Mouse (Mus musculus) stomach, postnatal 0 days (tissue): ENCODE results near the gene Lrp8. TPM values are rescaled to one million over a fixed set of nuclear protein-coding genes. Genes with fewer than 3 reads are reported as not detected.
A peak's percentile ranks its signal among the peaks of the same experiment; 100 is the strongest.

ENCODE experiments used
- ATAC-seq: fragments of 200-750 bp; cut with Nextera tagmentation; 2 replicates; pipeline ENCODE4 v1.8.0; 2017; ENCODE audit not compliant: low FRiP score, low TSS enrichment
- DNase-seq: peaks from one replicate; pipeline ENCODE4 v3.0.0-alpha.2; 2016; ENCODE audit warnings: low spot score
- H3K27ac ChIP-seq: fragments of 300-500 bp; sonication (generic); replicated peaks from 2 replicates; pipeline ENCODE4 v1.5.1; 2014; ENCODE audit warnings: mild to moderate bottlenecking, control low read depth
- H3K27me3 ChIP-seq: fragments of 300-500 bp; sonication (generic); 2 replicates; pipeline ENCODE4 v1.6.1; 2014; ENCODE audit warnings: low read length; ENCODE audit not compliant: control insufficient read depth, insufficient read depth
- H3K36me3 ChIP-seq: fragments of 300-500 bp; sonication (generic); 2 replicates; pipeline ENCODE4 v1.6.1; 2014; ENCODE audit warnings: low read length, mixed read lengths; ENCODE audit not compliant: control insufficient read depth, insufficient read depth
- H3K4me1 ChIP-seq: fragments of 300-500 bp; sonication (generic); replicated peaks from 2 replicates; pipeline ENCODE4 v1.6.1; 2014; ENCODE audit warnings: antibody characterized with exemption; ENCODE audit not compliant: control insufficient read depth, insufficient read depth
- H3K4me2 ChIP-seq: fragments of 300-500 bp; sonication (generic); replicated peaks from 2 replicates; pipeline ENCODE4 v1.6.1; 2014; ENCODE audit warnings: low read depth, mild to moderate bottlenecking, control low read depth, moderate library complexity
- H3K4me3 ChIP-seq: fragments of 300-500 bp; sonication (generic); 2 replicates; pipeline ENCODE4 v1.5.1; 2014; ENCODE audit warnings: low read depth, low read length, control low read depth
- H3K9ac ChIP-seq: fragments of 300-500 bp; sonication (generic); 2 replicates; pipeline ENCODE4 v1.6.1; 2014; ENCODE audit warnings: mild to moderate bottlenecking, low read length, control low read depth, mixed read lengths
- H3K9me3 ChIP-seq: fragments of 300-500 bp; sonication (generic); 2 replicates; pipeline ENCODE4 v1.6.1; 2016; ENCODE audit warnings: low read length; ENCODE audit not compliant: control insufficient read depth
- CTCF ChIP-seq: IDR thresholded peaks from 2 replicates; pipeline ENCODE4 v1.5.1; 2016; ENCODE audit warnings: antibody characterized with exemption, low read depth, mild to moderate bottlenecking, moderate library complexity
- EP300 ChIP-seq: optimal IDR thresholded peaks from 2 replicates; pipeline ENCODE3; 2016; ENCODE audit warnings: antibody characterized with exemption
- WGBS: fragments of 180-500 bp; shearing (Covaris S2); extraction: QIAGEN DNeasy Blood & Tissue Kit; methylation state at CpG from one replicate; pipeline ENCODE4 v1.1.7; 2014; 5-methylcytosine and 5-hydroxymethylcytosine counted together
- polyA plus RNA-seq: library from polyadenylated mRNA; unstranded; fragments of >200 nt; fragmentation: Nextera tagmentation; extraction: Ambion mirVana; gene quantifications from 2 replicates; pipeline ENCODE4 v1.2.1, GENCODE M21; 2015

Lrp8 gene
- polyA plus RNA-seq, 1 experiment from 2014 or later: 0.85 TPM

DNA sequence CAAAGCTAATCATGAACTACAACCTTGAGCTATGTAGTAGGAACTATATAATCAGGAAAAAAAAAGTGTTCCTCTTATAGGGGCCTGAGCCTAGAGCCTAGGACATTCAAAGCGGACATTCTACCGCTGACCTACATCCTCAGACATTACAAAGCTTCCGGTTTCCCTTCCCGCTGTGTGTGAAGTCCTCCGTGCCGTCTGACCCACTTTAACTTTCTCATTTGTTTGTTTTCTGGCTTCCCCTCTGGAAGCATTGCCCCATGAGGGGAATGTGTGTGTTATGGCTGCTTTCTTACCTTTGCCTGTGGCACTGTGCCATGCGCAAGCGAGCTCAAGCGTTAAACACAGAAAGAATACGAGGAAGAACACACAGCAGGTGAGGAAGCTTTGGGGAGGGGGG lies 18.5 kb upstream of the Lrp8 start:
- no peaks in the 10 kb centered on the region for H3K4me1 ChIP-seq
- no peak overlapping the region for H3K27ac ChIP-seq
- ATAC-seq (no peak), DNase-seq (no peak)
- H3K27me3 ChIP-seq: no peaks in the 10 kb centered on the region
- H3K4me3 ChIP-seq: no peak overlapping the region
- H3K4me2 ChIP-seq: no peak overlapping the region
- H3K9me3 ChIP-seq: no peaks in the 10 kb centered on the region
- TF ChIP-seq EP300: no peak
- no peak for TF ChIP-seq CTCF
- no peak overlapping the region for H3K9ac ChIP-seq
- no peaks in the 10 kb centered on the region for H3K36me3 ChIP-seq
- WGBS: 58% methylated on average over 10 of the region's 10 CpGs

- Histone ChIP-seq H3K9ac (no peak overlapping the region), H3K36me3 (no peaks in the 10 kb centered on the region), H3K9me3 (no peaks in the 10 kb centered on the region), H3K27me3 (no peaks in the 10 kb centered on the region), H3K4me1 (no peaks in the 10 kb centered on the region), H3K27ac (no peak overlapping the region), H3K4me3 (no peak overlapping the region), H3K4me2 (no peak overlapping the region)
- TF ChIP-seq EP300 (no peak), CTCF (no peak)
- WGBS: 88% methylated on average over 6 of the region's 6 CpGs
- ATAC-seq: no peak
- DNase-seq: no peak
These were observed 13.2 kb upstream of the Lrp8 start for GRCm38 (mm10) chr4:107788841-107789240.

DNA sequence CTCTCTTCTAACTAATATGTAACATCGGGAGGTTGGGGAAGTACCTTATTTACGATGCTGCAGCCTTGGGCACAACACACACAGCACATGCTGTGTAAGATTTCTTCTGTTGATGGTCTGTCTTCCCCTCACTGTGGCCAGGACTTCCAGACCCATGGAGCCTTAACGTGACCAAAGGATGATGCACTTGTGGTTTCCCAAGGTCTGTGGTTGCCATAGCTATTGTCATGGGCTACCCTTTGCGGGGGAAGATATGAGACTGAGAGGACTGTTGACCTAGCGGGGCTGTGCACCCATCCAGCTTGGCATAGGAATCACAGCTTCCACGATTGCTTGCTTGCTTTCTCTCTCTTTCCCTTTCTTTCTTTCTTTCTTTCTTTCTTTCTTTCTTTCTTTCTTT lies 1.3 kb upstream of the Lrp8 start:
- Histone ChIP-seq H3K4me3 (no peak overlapping the region), H3K27me3 (no peaks in the 10 kb centered on the region), H3K27ac (no peak overlapping the region), H3K4me1 (peaks cover 3% of the 10 kb centered on the region; the same call in 1 of the 2 replicates), H3K4me2 (no peak overlapping the region), H3K9ac (no peak overlapping the region), H3K36me3 (no peaks in the 10 kb centered on the region), H3K9me3 (no peaks in the 10 kb centered on the region)
- ATAC-seq (no peak), DNase-seq (no peak)
- 84% methylated on average over 6 of the region's 6 CpGs for WGBS
- TF ChIP-seq EP300 (no peak), CTCF (no peak)

- TF ChIP-seq EP300 (no peak), CTCF (peak; percentile 39; the same call in 1 of the 2 replicates)
- 6% methylated on average over 35 of the region's 41 CpGs for WGBS
- H3K4me2 ChIP-seq: peak overlapping the region; percentile 99
- peak overlapping the region; percentile 52 for H3K4me3 ChIP-seq
- ATAC-seq (peak; percentile 54), DNase-seq (peak; percentile 86)
- peak overlapping the region; percentile 63 for H3K9ac ChIP-seq
- no peaks in the 10 kb centered on the region for H3K27me3 ChIP-seq
- H3K4me1 ChIP-seq: peaks cover 3% of the 10 kb centered on the region; the same call in 1 of the 2 replicates
- 0 out of 2 replicates have a peak overlapping the region, but pooled peaks have one; percentile 13 for H3K27ac ChIP-seq
- no peaks in the 10 kb centered on the region for H3K9me3 ChIP-seq
- no peaks in the 10 kb centered on the region for H3K36me3 ChIP-seq
These were observed 486 bp upstream of the Lrp8 start for GRCm38 (mm10) chr4:107801366-107802184.

DNA sequence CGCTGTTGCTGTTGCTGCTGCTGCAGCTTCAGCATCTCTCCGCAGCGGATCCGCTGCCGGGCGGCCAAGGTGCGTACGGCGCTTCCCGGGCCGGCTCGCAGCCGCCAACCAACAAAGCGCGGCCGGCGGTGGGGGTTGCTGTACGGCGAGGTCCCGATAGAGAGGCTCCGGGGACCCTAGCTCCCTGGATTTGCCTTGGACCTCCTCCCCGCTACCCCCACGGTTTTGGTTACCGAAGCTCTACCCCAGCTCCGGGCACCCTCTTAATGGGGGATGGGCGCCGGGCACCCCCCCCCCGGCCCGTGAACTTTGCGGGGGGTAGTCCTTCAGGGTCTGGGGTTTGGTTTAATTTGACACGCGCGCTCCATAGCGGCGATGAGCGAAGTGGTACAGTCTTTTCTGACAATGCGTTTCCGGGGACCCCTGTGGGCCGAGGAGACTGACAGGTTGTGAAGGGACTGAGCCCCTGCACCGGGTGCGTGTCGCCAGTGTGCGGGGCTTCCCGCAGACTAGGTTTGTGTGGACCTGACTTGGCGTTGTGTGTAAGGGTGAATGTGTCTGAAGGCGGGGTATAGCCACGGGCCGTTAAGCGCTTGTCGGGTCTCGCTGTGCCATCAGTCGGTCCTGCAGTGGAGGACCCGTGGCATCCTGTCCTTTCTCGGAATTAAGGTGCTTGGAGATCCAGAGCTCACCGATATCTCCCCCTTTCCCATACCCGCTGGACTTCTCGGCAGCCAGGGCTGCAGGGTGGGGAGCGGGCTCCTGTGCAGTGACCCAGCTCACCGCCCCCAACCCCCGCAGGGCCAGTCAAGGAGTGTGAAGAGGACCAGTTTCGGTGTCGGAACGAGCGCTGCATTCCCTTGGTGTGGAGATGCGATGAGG lies 630 bp downstream of the Lrp8 start:
- no peaks in the 10 kb centered on the region for H3K27me3 ChIP-seq
- H3K27ac ChIP-seq: peak overlapping the region; percentile 58; the same call in 1 of the 2 replicates
- H3K36me3 ChIP-seq: no peaks in the 10 kb centered on the region
- peak overlapping the region; percentile 63 for H3K9ac ChIP-seq
- H3K4me2 ChIP-seq: peak overlapping the region; percentile 99
- peak overlapping the region; percentile 52 for H3K4me3 ChIP-seq
- WGBS: under 1% methylated on average over 64 of the region's 65 CpGs
- no peaks in the 10 kb centered on the region for H3K9me3 ChIP-seq
- TF ChIP-seq CTCF: no peak
- TF ChIP-seq EP300: no peak
- peaks cover 3% of the 10 kb centered on the region; the same call in 1 of the 2 replicates for H3K4me1 ChIP-seq
- ATAC-seq: no peak
- DNase-seq: peak; percentile 29
